Mouse (Mus musculus) stomach, adult 2 months (tissue): Measurements from ENCODE around the gene Gas2l2. TPM values are rescaled to one million over a fixed set of nuclear protein-coding genes. Genes with fewer than 3 reads are reported as not detected.

Experiments used
- polyA plus RNA-seq: library from polyadenylated mRNA; depleted of rRNA; stranded (reverse); fragments of >200 nt; gene quantifications from 2 replicates; pipeline ENCODE4 v1.2.3, GENCODE M21; 2012; rRNA removed

Gas2l2 gene
- 0.13 TPM in 2 replicates for polyA plus RNA-seq

GRCm38 (mm10) chr11:83429355-83429754 lies at the start of gene Gas2l2:
Gene Gas2l2 (minus strand): TSS chr11:83429455.

DNA sequence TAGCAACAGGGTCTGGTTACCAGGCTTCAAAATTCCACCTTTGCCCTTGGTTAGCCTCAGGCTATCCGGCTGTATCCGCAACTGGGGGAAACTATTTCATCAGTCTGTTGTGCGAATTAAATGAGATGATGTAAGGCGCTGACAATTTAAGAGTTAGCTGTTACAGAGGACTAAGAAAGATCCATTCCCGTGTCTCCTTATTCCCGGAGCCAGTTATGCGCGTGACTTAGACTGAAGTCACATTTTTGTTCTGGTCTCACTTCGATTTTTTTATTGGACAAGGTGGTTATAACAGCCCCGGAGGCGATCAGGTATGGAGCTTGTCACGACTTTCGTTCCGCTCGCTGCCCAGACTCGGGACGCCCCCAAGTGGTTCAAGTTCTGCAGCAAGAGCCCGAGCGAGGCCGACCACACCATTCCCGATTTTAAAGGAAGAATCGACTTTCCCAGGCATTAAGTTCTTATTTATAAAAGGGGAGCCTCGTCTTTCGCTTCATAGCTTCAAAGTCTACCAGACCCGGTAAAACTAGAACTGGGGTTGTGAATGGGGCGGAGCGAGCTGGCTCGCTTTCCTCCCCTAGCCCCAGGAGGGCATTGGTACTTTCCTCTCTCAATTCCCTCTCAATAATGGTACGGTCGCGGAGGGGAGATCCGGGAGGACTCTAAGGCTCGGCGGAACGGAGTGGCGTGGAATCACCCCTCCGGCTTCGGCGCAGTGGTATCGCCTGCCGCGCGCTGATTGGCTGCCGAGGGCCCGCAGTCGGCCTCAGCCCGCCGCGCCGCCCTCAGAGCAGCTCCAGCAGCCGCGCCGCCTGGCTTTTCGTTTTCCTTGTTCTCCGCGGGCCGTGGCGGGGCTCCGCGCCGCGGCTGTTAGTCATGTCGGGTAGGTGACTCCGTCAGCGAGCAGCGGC lies 43.3 kb upstream of the Gas2l2 start, which contains the start of gene Taf15:
TSS of gene Taf15 (plus strand) at position 763 of the 911 bp plus-strand sequence.

GRCm38 (mm10) chr11:83462711-83463244 lies 33.5 kb upstream of the Gas2l2 start, which contains the start of gene Mmp28:
Gene Mmp28 (minus strand): TSS chr11:83463071.

GRCm38 (mm10) chr11:83437377-83437776 lies 8.1 kb upstream of the Gas2l2 start, which contains the start of gene 1700020L24Rik:
Gene 1700020L24Rik (plus strand): TSS chr11:83437677.

DNA sequence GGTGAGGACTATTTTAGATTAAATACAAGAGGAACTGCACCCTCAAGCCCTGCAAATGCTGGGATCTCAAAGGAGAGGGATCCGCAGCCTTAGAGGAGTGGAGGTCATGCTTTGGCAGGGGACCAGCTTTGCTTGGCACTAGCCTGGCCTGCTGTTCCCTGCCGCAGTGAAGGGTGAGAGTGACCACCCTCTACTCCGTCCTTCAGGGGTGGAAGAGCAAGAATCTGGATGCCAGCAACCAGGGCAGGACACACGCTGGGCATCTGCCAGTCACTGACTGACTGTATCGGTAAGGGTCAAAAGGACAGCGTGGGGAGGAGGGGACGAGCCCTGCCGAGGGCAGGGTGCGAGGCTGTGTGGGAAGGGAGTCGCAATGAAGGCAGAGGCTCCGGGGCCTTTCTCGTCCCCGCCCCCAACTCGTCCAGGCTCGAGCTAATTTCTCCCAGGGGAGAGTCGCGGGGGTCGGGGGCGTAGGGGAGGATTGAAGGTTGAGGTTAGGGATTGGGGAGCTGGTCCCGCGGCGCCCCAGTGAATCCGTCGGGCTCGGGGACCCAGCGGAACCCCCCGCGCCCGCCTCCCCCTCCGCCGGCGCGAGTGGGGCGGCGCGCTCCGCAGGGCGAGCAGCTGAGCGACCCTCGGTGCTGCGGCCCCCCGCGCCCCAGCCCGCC lies 20.0 kb downstream of the Gas2l2 start, which contains the start of gene Rasl10b:
TSS of gene Rasl10b (plus strand) at position 51 of the 668 bp plus-strand sequence.

Other genes with a start within 250 kb of the Gas2l2 start
- gene Slfn3, start 238.1 kb downstream of the Gas2l2 start, polyA plus RNA-seq, result not detected in 2 replicates
- gene Slfn14, start 142.7 kb downstream of the Gas2l2 start, polyA plus RNA-seq, result not detected in 2 replicates
- gene Ap2b1, start 130.4 kb downstream of the Gas2l2 start, polyA plus RNA-seq, result 8.4 and 11.3 TPM in 2 replicates
- 3.3 and 3.9 TPM in 2 replicates for gene Pex12, start 126.9 kb downstream of the Gas2l2 start, polyA plus RNA-seq
- gene Rasl10b, start 20.3 kb downstream of the Gas2l2 start, polyA plus RNA-seq, result 0.78 and 1.0 TPM in 2 replicates
- 0.11 and 0.52 TPM in 2 replicates for gene 1700020L24Rik, start 8.2 kb upstream of the Gas2l2 start, polyA plus RNA-seq
- 18.1 and 24.2 TPM in 2 replicates for gene Mmp28, start 33.6 kb upstream of the Gas2l2 start, polyA plus RNA-seq
- gene Taf15, start 43.6 kb upstream of the Gas2l2 start, polyA plus RNA-seq, result 0.61 and 1.8 TPM in 2 replicates
- gene Heatr9, start 92.7 kb upstream of the Gas2l2 start, polyA plus RNA-seq, result not detected in 2 replicates
- gene Ccl5, start 101.1 kb upstream of the Gas2l2 start, polyA plus RNA-seq, result 9.1 and 12.4 TPM in 2 replicates
- 0.47 and 0.59 TPM in 2 replicates for gene Ccl9, start 149.2 kb upstream of the Gas2l2 start, polyA plus RNA-seq
- 4.9 and 9.6 TPM in 2 replicates for gene Ccl6, start 163.6 kb upstream of the Gas2l2 start, polyA plus RNA-seq
- gene Rpl9-ps1, start 216.2 kb upstream of the Gas2l2 start, polyA plus RNA-seq, result not detected in 2 replicates
- gene Ccl3, start 219.9 kb upstream of the Gas2l2 start, polyA plus RNA-seq, result 0.53 and 0.76 TPM in 2 replicates
- 0.25 and 1.1 TPM in 2 replicates for gene Ccl4, start 233.1 kb upstream of the Gas2l2 start, polyA plus RNA-seq